Mouse (Mus musculus) megakaryocyte-erythroid progenitor cell, adult 5-6 weeks (primary cell): ENCODE data around the gene Cd160. TPM values are rescaled to one million over a fixed set of nuclear protein-coding genes. Genes with fewer than 3 reads are reported as not detected.
A peak's percentile ranks its signal among the peaks of the same experiment; 100 is the strongest.

Experiments used
- ATAC-seq: replicated peaks from 2 replicates; pipeline ENCODE4 v1.8.0; 2016; ENCODE audit warnings: mild to moderate bottlenecking, inconsistent platforms; ENCODE audit not compliant: severe bottlenecking, poor library complexity, low FRiP score, low TSS enrichment
- total RNA-seq, 2 experiments: library from RNA; stranded (forward) in 1 of 2; stranded (reverse) in 1 of 2; fragments of 200-1000, 215-1000 nt in 1 of 2; fragments of >200 nt in 1 of 2; fragmentation: Nextera tagmentation in 1 of 2; gene quantifications; 2 replicates each; pipeline ENCODE4 v1.2.3; 2014 to 2017

Cd160 gene
- total RNA-seq, 2 experiments from 2014 or later = 0.76 to 2.0 TPM

- ATAC-seq = no peak
These were observed 5.6 kb upstream of the Cd160 start for GRCm38 (mm10) chr3:96834587-96835348.

GRCm38 (mm10) chr3:96832930-96833329, 3.8 kb upstream of the Cd160 start:
- no peak for ATAC-seq

- no peak for ATAC-seq
These were observed 705 bp upstream of the Cd160 start for GRCm38 (mm10) chr3:96829856-96830255.

- no peak for ATAC-seq
These were observed 765 bp downstream of the Cd160 start for GRCm38 (mm10) chr3:96828308-96828864.

- no peak for ATAC-seq
These were observed 3.9 kb downstream of the Cd160 start for GRCm38 (mm10) chr3:96825261-96825660.

- no peak for ATAC-seq
These were observed 4.5 kb downstream of the Cd160 start for GRCm38 (mm10) chr3:96824614-96825013.

GRCm38 (mm10) chr3:96823701-96824100, 5.5 kb downstream of the Cd160 start:
- ATAC-seq = 0 out of 2 replicates have a peak, but pooled peaks have one; percentile 37

- no peak for ATAC-seq
These were observed 7.6 kb downstream of the Cd160 start for GRCm38 (mm10) chr3:96821581-96821980.

- ATAC-seq = no peak
These were observed 8.8 kb downstream of the Cd160 start for GRCm38 (mm10) chr3:96820116-96820915.

- ATAC-seq = no peak
These were observed 14.8 kb downstream of the Cd160 start for GRCm38 (mm10) chr3:96814342-96814741.

GRCm38 (mm10) chr3:96813591-96814244, 15.4 kb downstream of the Cd160 start:
- no peak for ATAC-seq

GRCm38 (mm10) chr3:96813106-96813505, 16.0 kb downstream of the Cd160 start:
- peak; percentile 66 for ATAC-seq

GRCm38 (mm10) chr3:96812395-96813091, 16.6 kb downstream of the Cd160 start:
- ATAC-seq = peak; percentile 91

GRCm38 (mm10) chr3:96811232-96811631, 17.9 kb downstream of the Cd160 start:
- ATAC-seq = no peak

- no peak for ATAC-seq
These were observed 20.5 kb downstream of the Cd160 start for GRCm38 (mm10) chr3:96808651-96809050.

- ATAC-seq = no peak
These were observed 21.0 kb downstream of the Cd160 start for GRCm38 (mm10) chr3:96808136-96808535.

GRCm38 (mm10) chr3:96802214-96802613, 26.9 kb downstream of the Cd160 start:
- 0 out of 2 replicates have a peak, but pooled peaks have one; percentile 39 for ATAC-seq

GRCm38 (mm10) chr3:96800254-96800653, 28.9 kb downstream of the Cd160 start:
- no peak for ATAC-seq

- no peak for ATAC-seq
These were observed 40.6 kb downstream of the Cd160 start for GRCm38 (mm10) chr3:96788506-96788905.
